25 mouse cellular contexts compared by ENCODE assay signal in genomic region chr12:32198025-32198424, GRCm38 (mm10).
"Had no signal": no experiment of that assay in that cellular context is flagged by ENCODE, and none has a peak within 500 bp of the region (broad histone marks: within the 10 kb centered on the region; RNA-seq: fewer than 3 reads in every experiment).

No protein-coding gene starts in this region.

- H3K9ac ChIP-seq: heart, embryonic 13.5 days; heart, embryonic 15.5 days; hindbrain, embryonic 13.5 days; hindbrain, embryonic 15.5 days; kidney, embryonic 15.5 days; limb, embryonic 12.5 days; liver, embryonic 12.5 days; liver, embryonic 14.5 days had no signal

- DNase-seq: gastrocnemius, postnatal 14 days; gastrocnemius, postnatal 36 days; heart, adult 18-20 months; heart, postnatal 14 days; heart, postnatal 36 days; kidney, adult 11 months; kidney, adult 2 months; kidney, adult 9 months; kidney, postnatal 14 days; kidney, postnatal 36 days; layer of hippocampus, adult 9-11 months; layer of hippocampus, postnatal 36 days had no signal

- H3K36me3 ChIP-seq: heart, embryonic 10.5 days; heart, embryonic 13.5 days; heart, embryonic 15.5 days; hindbrain, embryonic 13.5 days; hindbrain, embryonic 15.5 days; kidney, embryonic 15.5 days; limb, embryonic 10.5 days; limb, embryonic 12.5 days had no signal

- ATAC-seq: hindbrain, postnatal 0 days; intestine, embryonic 16.5 days; liver, embryonic 12.5 days had no signal

- H3K27me3 ChIP-seq: heart, embryonic 13.5 days; heart, embryonic 15.5 days; hindbrain, embryonic 13.5 days; hindbrain, embryonic 15.5 days; kidney, embryonic 15.5 days; limb, embryonic 12.5 days; liver, embryonic 12.5 days had no signal

- H3K9me3 ChIP-seq: heart, embryonic 10.5 days; heart, embryonic 13.5 days; heart, embryonic 15.5 days; hindbrain, embryonic 13.5 days; hindbrain, embryonic 15.5 days; kidney, embryonic 15.5 days; limb, embryonic 10.5 days; limb, embryonic 12.5 days; liver, embryonic 12.5 days had no signal

- H3K4me3 ChIP-seq: heart, embryonic 10.5 days; heart, embryonic 13.5 days; heart, embryonic 15.5 days; hindbrain, embryonic 13.5 days; hindbrain, embryonic 15.5 days; kidney, embryonic 15.5 days; limb, embryonic 10.5 days; limb, embryonic 12.5 days; liver, embryonic 12.5 days had no signal

- H3K27ac ChIP-seq: heart, embryonic 10.5 days; heart, embryonic 13.5 days; heart, embryonic 15.5 days; hindbrain, embryonic 13.5 days; hindbrain, embryonic 15.5 days; hindbrain, postnatal 0 days; kidney, embryonic 15.5 days; kidney, postnatal 0 days; limb, embryonic 10.5 days; limb, embryonic 12.5 days; liver, embryonic 12.5 days; liver, embryonic 14.5 days had no signal

- H3K4me1 ChIP-seq: heart, embryonic 13.5 days; heart, embryonic 15.5 days; hindbrain, embryonic 13.5 days; hindbrain, embryonic 15.5 days; limb, embryonic 10.5 days; limb, embryonic 12.5 days had no signal

- H3K4me2 ChIP-seq: heart, embryonic 13.5 days; heart, embryonic 15.5 days; hindbrain, embryonic 13.5 days; hindbrain, embryonic 15.5 days; kidney, embryonic 15.5 days; limb, embryonic 12.5 days; liver, embryonic 12.5 days had no signal
